Mouse (Mus musculus): Measurements from ENCODE around the gene Nav1. TPM values are rescaled to one million over a fixed set of nuclear protein-coding genes. Genes with fewer than 3 reads are reported as not detected.

Nav1 gene
- polyA plus RNA-seq (2014; fragmentation: Nextera tagmentation; extraction: Ambion mirVana) = 25.6 and 25.8 TPM in 2 replicates

- Histone ChIP-seq H3K4me1 (ENCODE audit: control insufficient read depth, insufficient read depth, low read length) (peaks cover 5% of the 10 kb centered on the region; the same call in 1 of the 2 replicates), H3K9me3 (ENCODE audit: control insufficient read depth, low read depth, low read length) (no peaks in the 10 kb centered on the region), H3K27ac (ENCODE audit: low read length) (peak within 1 kb of the TSS; percentile 61; the same call in 1 of the 2 replicates), H3K4me3 (ENCODE audit: low read depth, low read length) (no peak within 1 kb of the TSS), H3K36me3 (ENCODE audit: control insufficient read depth, insufficient read depth, low read length) (no peaks in the 10 kb centered on the region), H3K9ac (replicated peaks; ENCODE audit: low read depth, low read length) (no peak within 1 kb of the TSS), H3K27me3 (ENCODE audit: control insufficient read depth, insufficient read depth, low read length) (no peaks in the 10 kb centered on the region), H3K4me2 (replicated peaks; ENCODE audit: low read depth, low read length) (no peak within 1 kb of the TSS)
- WGBS = 41% methylated on average over 7 of the region's 7 CpGs
- no peak for ATAC-seq (ENCODE audit: insufficient number of reproducible peaks, insufficient read depth, low FRiP score, low read depth)
Observed at GRCm38 (mm10) chr1:135607019-135607418, at the start of gene Nav1. Gene Nav1, minus strand, starts transcription at chr1:135607295.

- Histone ChIP-seq H3K4me2 (replicated peaks; ENCODE audit: low read depth, low read length) (no peak overlapping the region), H3K27me3 (ENCODE audit: control insufficient read depth, insufficient read depth, low read length) (no peaks in the 10 kb centered on the region)
- 91% methylated on average over 6 of the region's 6 CpGs for WGBS
Observed at GRCm38 (mm10) chr1:135653909-135654308, 46.8 kb upstream of the Nav1 start.

GRCm38 (mm10) chr1:135645459-135646195, 38.5 kb upstream of the Nav1 start:
- ATAC-seq (ENCODE audit: insufficient number of reproducible peaks, insufficient read depth, low FRiP score, low read depth) = no peak
- 79% methylated on average over 8 of the region's 8 CpGs for WGBS

More at GRCm38 (mm10) chr1:135653909-135654308, 46.8 kb upstream of the Nav1 start:
- Histone ChIP-seq H3K27ac (ENCODE audit: low read length) (no peak overlapping the region), H3K4me1 (ENCODE audit: control insufficient read depth, insufficient read depth, low read length) (peaks cover 5% of the 10 kb centered on the region; the same call in 1 of the 2 replicates), H3K36me3 (ENCODE audit: control insufficient read depth, insufficient read depth, low read length) (no peaks in the 10 kb centered on the region), H3K9me3 (ENCODE audit: control insufficient read depth, low read depth, low read length) (no peaks in the 10 kb centered on the region), H3K9ac (replicated peaks; ENCODE audit: low read depth, low read length) (no peak overlapping the region), H3K4me3 (ENCODE audit: low read depth, low read length) (no peak overlapping the region)
- ATAC-seq (ENCODE audit: insufficient number of reproducible peaks, insufficient read depth, low FRiP score, low read depth) = no peak

DNA sequence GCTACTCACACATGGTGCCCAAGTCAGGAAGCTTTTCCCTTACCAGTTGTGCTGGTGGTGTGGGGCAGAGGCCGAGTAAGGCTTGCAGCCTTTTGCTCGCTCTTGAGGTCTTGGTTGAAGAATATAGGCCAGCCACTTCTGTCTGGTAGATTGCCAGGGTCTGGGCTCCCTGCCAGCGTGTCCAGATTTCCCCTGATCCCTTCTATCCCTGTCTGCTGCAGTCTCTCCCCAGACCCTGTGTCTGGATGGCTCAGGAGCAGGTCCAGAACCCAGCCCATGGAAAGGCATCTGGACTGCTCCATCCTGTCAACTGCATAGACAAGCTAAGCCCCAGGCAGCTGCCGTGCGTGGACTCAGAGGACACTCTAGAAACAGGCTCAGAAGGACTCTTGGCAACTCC, 37.0 kb upstream of the Nav1 start:
- Histone ChIP-seq H3K9me3 (ENCODE audit: control insufficient read depth, low read depth, low read length) (no peaks in the 10 kb centered on the region), H3K4me2 (replicated peaks; ENCODE audit: low read depth, low read length) (no peak overlapping the region), H3K27ac (ENCODE audit: low read length) (no peak overlapping the region), H3K4me1 (ENCODE audit: control insufficient read depth, insufficient read depth, low read length) (no peaks in the 10 kb centered on the region), H3K4me3 (ENCODE audit: low read depth, low read length) (no peak overlapping the region), H3K36me3 (ENCODE audit: control insufficient read depth, insufficient read depth, low read length) (no peaks in the 10 kb centered on the region), H3K9ac (replicated peaks; ENCODE audit: low read depth, low read length) (no peak overlapping the region), H3K27me3 (ENCODE audit: control insufficient read depth, insufficient read depth, low read length) (no peaks in the 10 kb centered on the region)
- ATAC-seq (ENCODE audit: insufficient number of reproducible peaks, insufficient read depth, low FRiP score, low read depth) = 0 out of 2 replicates have a peak, but pooled peaks have one; percentile 28
- 68% methylated on average over 5 of the region's 5 CpGs for WGBS

More at GRCm38 (mm10) chr1:135645459-135646195, 38.5 kb upstream of the Nav1 start:
- H3K4me1 ChIP-seq (ENCODE audit: control insufficient read depth, insufficient read depth, low read length) = no peaks in the 10 kb centered on the region
- H3K9me3 ChIP-seq (ENCODE audit: control insufficient read depth, low read depth, low read length) = no peaks in the 10 kb centered on the region
- no peaks in the 10 kb centered on the region for H3K36me3 ChIP-seq (ENCODE audit: control insufficient read depth, insufficient read depth, low read length)
- no peak overlapping the region for H3K9ac ChIP-seq (replicated peaks; ENCODE audit: low read depth, low read length)
- H3K27me3 ChIP-seq (ENCODE audit: control insufficient read depth, insufficient read depth, low read length) = no peaks in the 10 kb centered on the region
- no peak overlapping the region for H3K4me3 ChIP-seq (ENCODE audit: low read depth, low read length)
- H3K27ac ChIP-seq (ENCODE audit: low read length) = no peak overlapping the region
- no peak overlapping the region for H3K4me2 ChIP-seq (replicated peaks; ENCODE audit: low read depth, low read length)

- no peak overlapping the region for H3K9ac ChIP-seq (replicated peaks; ENCODE audit: low read depth, low read length)
- WGBS = 76% methylated on average over 3 of the region's 3 CpGs
- no peaks in the 10 kb centered on the region for H3K4me1 ChIP-seq (ENCODE audit: control insufficient read depth, insufficient read depth, low read length)
- no peaks in the 10 kb centered on the region for H3K27me3 ChIP-seq (ENCODE audit: control insufficient read depth, insufficient read depth, low read length)
- ATAC-seq (ENCODE audit: insufficient number of reproducible peaks, insufficient read depth, low FRiP score, low read depth) = no peak
- no peak overlapping the region for H3K4me3 ChIP-seq (ENCODE audit: low read depth, low read length)
- no peaks in the 10 kb centered on the region for H3K36me3 ChIP-seq (ENCODE audit: control insufficient read depth, insufficient read depth, low read length)
- no peaks in the 10 kb centered on the region for H3K9me3 ChIP-seq (ENCODE audit: control insufficient read depth, low read depth, low read length)
- H3K27ac ChIP-seq (ENCODE audit: low read length) = no peak overlapping the region
- H3K4me2 ChIP-seq (replicated peaks; ENCODE audit: low read depth, low read length) = no peak overlapping the region
Observed at GRCm38 (mm10) chr1:135643691-135644090, 36.6 kb upstream of the Nav1 start.

- H3K4me2 ChIP-seq (replicated peaks; ENCODE audit: low read depth, low read length) = no peak overlapping the region
- H3K4me3 ChIP-seq (ENCODE audit: low read depth, low read length) = no peak overlapping the region
- H3K36me3 ChIP-seq (ENCODE audit: control insufficient read depth, insufficient read depth, low read length) = no peaks in the 10 kb centered on the region
- no peaks in the 10 kb centered on the region for H3K9me3 ChIP-seq (ENCODE audit: control insufficient read depth, low read depth, low read length)
- H3K27me3 ChIP-seq (ENCODE audit: control insufficient read depth, insufficient read depth, low read length) = no peaks in the 10 kb centered on the region
- no peak overlapping the region for H3K9ac ChIP-seq (replicated peaks; ENCODE audit: low read depth, low read length)
- H3K4me1 ChIP-seq (ENCODE audit: control insufficient read depth, insufficient read depth, low read length) = no peaks in the 10 kb centered on the region
- WGBS = 93% methylated on average over 7 of the region's 7 CpGs
- no peak overlapping the region for H3K27ac ChIP-seq (ENCODE audit: low read length)
- ATAC-seq (ENCODE audit: insufficient number of reproducible peaks, insufficient read depth, low FRiP score, low read depth) = no peak
Observed at GRCm38 (mm10) chr1:135639853-135640252, 32.8 kb upstream of the Nav1 start.

DNA sequence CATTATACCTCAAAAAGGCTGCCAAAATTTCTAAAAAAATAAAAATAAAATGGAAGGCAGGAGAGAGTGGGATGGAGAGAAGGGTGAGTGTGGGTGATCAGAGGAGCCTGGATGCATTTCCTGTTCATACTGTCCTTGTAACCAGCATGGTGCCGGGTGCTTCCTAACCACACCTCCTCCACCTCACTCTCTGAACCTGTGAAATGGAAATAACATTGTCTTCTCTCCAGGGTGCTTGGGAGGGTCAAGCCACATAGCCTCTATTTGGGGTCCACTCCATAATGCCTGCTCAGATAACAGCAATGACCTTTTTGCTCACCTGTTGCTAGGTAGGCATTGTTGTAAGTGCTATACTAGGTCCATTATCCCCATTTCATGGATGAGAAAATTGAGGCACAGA, 32.0 kb upstream of the Nav1 start:
- no peak for ATAC-seq (ENCODE audit: insufficient number of reproducible peaks, insufficient read depth, low FRiP score, low read depth)
- H3K4me3 ChIP-seq (ENCODE audit: low read depth, low read length) = no peak overlapping the region
- no peaks in the 10 kb centered on the region for H3K9me3 ChIP-seq (ENCODE audit: control insufficient read depth, low read depth, low read length)
- no peaks in the 10 kb centered on the region for H3K27me3 ChIP-seq (ENCODE audit: control insufficient read depth, insufficient read depth, low read length)
- H3K27ac ChIP-seq (ENCODE audit: low read length) = no peak overlapping the region
- H3K4me1 ChIP-seq (ENCODE audit: control insufficient read depth, insufficient read depth, low read length) = no peaks in the 10 kb centered on the region
- H3K4me2 ChIP-seq (replicated peaks; ENCODE audit: low read depth, low read length) = no peak overlapping the region
- no peaks in the 10 kb centered on the region for H3K36me3 ChIP-seq (ENCODE audit: control insufficient read depth, insufficient read depth, low read length)
- 100% methylated on average over 1 of the region's 1 CpGs for WGBS
- H3K9ac ChIP-seq (replicated peaks; ENCODE audit: low read depth, low read length) = no peak overlapping the region

- no peaks in the 10 kb centered on the region for H3K4me1 ChIP-seq (ENCODE audit: control insufficient read depth, insufficient read depth, low read length)
- H3K9ac ChIP-seq (replicated peaks; ENCODE audit: low read depth, low read length) = no peak overlapping the region
- no peak for ATAC-seq (ENCODE audit: insufficient number of reproducible peaks, insufficient read depth, low FRiP score, low read depth)
- no peak overlapping the region for H3K27ac ChIP-seq (ENCODE audit: low read length)
- no peaks in the 10 kb centered on the region for H3K36me3 ChIP-seq (ENCODE audit: control insufficient read depth, insufficient read depth, low read length)
- H3K4me3 ChIP-seq (ENCODE audit: low read depth, low read length) = no peak overlapping the region
- WGBS = 21% methylated on average over 3 of the region's 3 CpGs
- H3K4me2 ChIP-seq (replicated peaks; ENCODE audit: low read depth, low read length) = no peak overlapping the region
- no peaks in the 10 kb centered on the region for H3K9me3 ChIP-seq (ENCODE audit: control insufficient read depth, low read depth, low read length)
- H3K27me3 ChIP-seq (ENCODE audit: control insufficient read depth, insufficient read depth, low read length) = no peaks in the 10 kb centered on the region
Observed at GRCm38 (mm10) chr1:135637574-135638008, 30.5 kb upstream of the Nav1 start.
